Mouse (Mus musculus): Measurements from ENCODE around the gene Trappc3.
"Not testable (repeated sequence)": the region's sequence is repeated elsewhere in the genome, so short reads cannot be mapped to it uniquely, and the experiment has no call there.

The Trappc3 gene

DNA sequence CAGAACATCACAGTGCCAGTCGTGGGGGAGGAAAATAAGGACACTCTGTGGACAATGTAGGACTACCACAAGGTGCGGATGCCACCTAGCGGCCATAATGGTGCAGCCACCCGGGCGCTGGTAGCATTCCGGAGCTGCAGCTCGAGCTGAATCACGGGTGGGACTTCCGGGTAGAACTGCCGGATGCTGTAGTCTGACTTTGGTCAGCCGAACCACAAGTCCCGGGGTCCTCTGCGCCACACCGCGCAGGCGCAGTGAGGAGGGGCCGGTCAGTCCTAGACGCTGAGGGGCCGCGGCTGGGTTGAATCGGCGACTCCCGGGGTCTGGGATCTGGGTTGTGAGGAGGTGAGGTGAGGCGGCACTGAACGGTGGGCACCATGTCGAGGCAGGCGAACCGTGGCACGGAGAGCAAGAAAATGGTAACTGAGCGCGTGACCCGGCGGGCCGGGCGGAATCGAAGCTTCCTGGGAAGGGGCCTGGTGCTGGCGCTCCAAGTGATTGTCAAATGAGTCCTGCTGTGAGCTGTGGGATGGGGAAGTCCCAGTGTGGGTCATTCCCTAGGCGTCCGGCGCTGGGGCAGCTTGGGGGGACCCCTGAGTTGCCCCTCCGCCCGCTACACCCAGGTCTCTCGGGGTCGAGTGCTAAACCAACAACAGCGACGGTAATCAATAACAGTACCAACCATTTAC lies at the start of gene Trappc3:
Trappc3 (plus strand) TSS at position 207 of the 689 bp plus-strand sequence.
- in situ Hi-C loops (cut with MboI; ENCODE audit: unreplicated experiment in 2 of 2), result loop anchor here (5.0 to 25.0 kb wide), 4 partner anchors 35 to 175 kb away; partner anchors contain the start of gene Lsm10 (in 1 of the 2)

DNA sequence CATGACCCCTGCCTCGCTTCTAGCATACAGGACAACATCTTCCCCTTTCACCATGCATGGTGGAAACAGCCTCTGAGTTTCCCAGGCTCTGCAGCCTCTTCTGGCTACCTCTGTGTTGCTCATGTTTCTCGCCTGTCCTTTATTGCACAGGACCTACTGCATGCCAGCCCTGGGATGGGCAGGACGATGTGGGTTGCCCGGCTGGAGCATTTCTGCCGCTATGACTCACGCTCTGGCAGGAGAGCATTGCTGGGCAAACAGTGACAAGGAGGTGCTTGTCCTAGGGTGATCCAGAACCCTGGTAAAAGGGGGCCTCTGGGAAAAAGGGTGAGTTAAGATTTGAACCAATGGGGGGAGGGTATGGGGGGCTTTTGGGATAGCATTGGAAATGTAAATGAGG lies 44.4 kb upstream of the Trappc3 start:
- in situ Hi-C loops (cut with MboI; ENCODE audit: unreplicated experiment in 2 of 2), result no loop called here

DNA sequence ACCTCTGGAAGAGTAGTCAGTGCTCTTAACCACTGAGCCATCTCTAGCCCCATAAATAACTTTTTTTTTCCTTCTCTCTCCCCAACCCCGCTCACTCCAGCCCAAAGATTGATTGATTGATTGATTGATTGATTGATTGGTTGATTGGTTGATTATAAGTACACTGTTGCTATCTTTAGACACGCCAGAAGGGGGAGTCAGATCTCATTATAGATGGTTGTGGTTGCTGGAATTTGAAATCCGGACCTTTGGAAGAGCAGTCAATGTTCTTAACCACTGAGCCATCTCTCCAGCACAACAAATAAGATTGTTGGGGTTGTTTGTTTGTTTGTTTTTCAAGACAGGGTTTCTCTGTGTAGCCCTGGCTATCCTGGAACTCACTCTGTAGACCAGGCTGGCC lies 42.6 kb upstream of the Trappc3 start:
- in situ Hi-C loops (cut with MboI; ENCODE audit: unreplicated experiment in 2 of 2), result not testable (repeated sequence)

DNA sequence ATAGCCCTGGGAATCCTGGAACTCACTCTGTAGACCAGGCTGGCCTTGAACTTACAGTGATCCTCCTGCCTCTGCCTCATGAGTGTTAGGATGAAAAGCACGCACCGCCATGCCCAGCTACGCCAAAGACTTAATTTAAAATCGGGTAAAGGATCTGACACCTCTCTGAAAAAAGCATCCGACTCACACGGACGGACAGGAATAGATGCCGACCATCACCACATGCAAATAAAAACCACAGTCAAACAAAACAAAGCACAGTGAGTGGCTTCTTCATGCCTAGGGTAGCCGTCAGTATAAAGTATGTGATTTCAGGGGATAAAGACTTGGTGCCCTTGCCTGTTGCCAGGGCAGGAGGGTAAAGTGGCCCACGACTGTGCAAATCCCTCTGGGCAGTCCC lies 42.1 kb upstream of the Trappc3 start:
- in situ Hi-C loops (cut with MboI; ENCODE audit: unreplicated experiment in 2 of 2), result loop anchor here in 1 of 2 experiments (5.0 kb wide), 2 partner anchors 38 to 87 kb away; no protein-coding TSS in a partner anchor

DNA sequence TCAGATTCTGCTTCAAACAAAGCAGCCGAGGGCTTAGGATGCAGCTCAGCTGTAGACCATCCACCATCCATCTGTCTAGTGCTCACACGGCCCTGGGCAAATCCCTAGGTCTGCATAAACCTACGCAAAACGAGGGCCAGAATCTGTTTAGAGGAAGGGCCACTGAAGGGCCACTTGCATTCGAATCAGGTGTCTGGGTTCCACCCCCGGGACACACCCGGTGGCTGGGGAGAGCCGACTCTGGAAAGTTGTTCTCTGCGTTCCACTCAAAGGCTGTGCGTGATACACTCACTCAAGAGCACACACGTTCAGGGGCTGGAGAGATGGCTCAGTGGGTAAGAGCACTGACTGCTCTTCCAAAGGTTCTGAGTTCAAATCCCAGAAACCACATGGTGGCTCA lies 39.5 kb upstream of the Trappc3 start:
- in situ Hi-C loops (cut with MboI; ENCODE audit: unreplicated experiment in 2 of 2), result loop anchor here in 1 of 2 experiments (5.0 kb wide), 2 partner anchors 40 to 85 kb away; no protein-coding TSS in a partner anchor

DNA sequence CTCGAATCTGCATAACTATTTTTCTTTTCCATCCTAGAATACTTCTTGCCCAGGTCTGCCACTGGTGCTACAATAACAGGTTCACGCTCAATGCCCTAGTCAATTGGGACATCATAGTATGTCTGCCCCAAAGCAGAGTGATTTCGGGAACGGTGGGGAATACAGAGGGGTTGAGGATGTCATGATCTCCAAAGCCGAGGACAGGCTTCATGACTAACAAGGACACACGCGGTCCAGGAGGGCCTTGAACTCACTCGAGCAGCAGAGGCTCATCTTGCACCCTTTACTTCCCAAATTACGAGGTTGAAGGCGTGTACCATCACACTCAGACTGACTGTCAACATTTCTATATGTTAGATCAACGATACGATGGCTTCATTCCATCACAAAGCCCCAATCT lies 35.5 kb upstream of the Trappc3 start:
- in situ Hi-C loops (cut with MboI; ENCODE audit: unreplicated experiment in 2 of 2), result loop anchor here (5.0 kb wide), 3 partner anchors 36 to 81 kb away; partner anchors contain the start of gene Trappc3 (in 2 of the 2)

DNA sequence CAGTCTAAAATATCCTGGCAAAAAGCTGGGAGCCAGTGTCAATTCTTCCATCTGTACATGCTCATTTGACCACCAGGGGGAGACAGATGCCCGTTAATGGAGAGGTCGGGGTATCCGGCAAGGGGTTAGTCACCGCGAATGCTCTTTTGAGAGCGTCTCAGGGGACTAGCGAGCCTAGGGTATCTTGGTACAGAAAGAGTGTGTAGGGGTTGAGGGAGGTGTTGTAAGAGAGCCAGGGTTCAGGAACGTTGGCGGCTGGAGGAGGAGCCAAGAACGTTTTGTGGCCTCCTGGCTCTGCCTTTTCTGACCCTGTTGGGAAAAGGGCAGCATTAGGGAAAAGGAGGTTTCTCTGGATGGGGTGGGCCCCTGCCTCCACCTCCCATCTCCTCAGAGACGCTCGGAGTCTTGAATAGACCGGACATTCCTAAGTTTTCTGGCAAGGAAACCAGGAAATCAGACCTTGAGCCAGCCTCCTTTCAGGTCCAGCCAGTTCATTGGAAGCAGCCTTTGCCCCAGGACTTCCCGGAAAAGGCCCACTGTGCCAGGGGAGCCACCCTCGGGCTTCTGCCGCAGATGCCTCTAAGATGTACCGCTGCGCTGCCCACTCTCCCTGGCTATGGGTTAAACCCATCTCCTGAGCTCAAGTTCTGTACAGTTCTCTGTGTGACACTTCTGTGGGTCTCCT lies 34.9 kb upstream of the Trappc3 start:
- in situ Hi-C loops (cut with MboI; ENCODE audit: unreplicated experiment in 2 of 2), result loop anchor here (5.0 kb wide), 3 partner anchors 35 to 80 kb away; partner anchors contain the start of gene Trappc3 (in 2 of the 2)

DNA sequence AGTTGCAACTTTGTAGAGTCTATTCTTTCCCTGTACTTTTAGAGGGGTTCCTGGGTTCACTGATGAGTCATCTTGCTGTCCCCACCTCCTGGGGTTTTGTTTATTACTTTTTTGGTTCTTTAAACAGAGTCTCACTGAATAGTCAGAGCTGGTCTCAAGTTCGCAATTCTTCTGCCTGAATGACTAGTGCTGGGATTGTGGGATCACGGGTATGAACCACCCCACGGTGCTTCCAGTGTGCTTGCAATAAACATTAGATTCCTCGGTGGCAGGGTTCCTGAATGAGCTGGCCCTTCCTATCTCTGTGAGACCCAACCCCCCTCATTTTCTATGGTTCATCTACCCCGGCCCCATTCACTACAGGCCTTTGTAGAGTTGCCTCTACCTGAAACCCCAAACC lies 34.0 kb upstream of the Trappc3 start:
- in situ Hi-C loops (cut with MboI; ENCODE audit: unreplicated experiment in 2 of 2), result loop anchor here (5.0 kb wide), 3 partner anchors 34 to 79 kb away; partner anchors contain the start of gene Trappc3 (in 2 of the 2)

DNA sequence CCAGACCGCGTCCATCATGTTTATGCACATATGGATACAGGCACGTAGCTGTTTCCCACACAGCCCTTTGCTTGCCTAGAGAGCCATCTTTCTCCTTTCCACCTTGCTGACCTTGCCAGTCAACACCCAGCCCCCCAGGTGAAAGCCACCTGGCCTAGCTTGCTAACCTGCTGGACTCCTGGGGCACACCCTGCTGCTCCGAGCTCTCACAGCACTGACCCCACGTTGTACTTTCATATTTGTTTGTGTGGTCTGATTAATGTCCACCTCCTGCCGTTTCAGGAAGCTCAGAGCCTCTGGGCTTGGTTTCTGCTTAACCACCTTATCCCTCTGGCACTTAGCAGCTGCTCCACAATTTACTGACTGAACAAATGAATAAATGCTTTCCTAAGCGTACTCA lies 32.2 kb upstream of the Trappc3 start:
- in situ Hi-C loops (cut with MboI; ENCODE audit: unreplicated experiment in 2 of 2), result loop anchor here (5.0 kb wide), 3 partner anchors 32 to 77 kb away; partner anchors contain the start of gene Trappc3 (in 2 of the 2)

DNA sequence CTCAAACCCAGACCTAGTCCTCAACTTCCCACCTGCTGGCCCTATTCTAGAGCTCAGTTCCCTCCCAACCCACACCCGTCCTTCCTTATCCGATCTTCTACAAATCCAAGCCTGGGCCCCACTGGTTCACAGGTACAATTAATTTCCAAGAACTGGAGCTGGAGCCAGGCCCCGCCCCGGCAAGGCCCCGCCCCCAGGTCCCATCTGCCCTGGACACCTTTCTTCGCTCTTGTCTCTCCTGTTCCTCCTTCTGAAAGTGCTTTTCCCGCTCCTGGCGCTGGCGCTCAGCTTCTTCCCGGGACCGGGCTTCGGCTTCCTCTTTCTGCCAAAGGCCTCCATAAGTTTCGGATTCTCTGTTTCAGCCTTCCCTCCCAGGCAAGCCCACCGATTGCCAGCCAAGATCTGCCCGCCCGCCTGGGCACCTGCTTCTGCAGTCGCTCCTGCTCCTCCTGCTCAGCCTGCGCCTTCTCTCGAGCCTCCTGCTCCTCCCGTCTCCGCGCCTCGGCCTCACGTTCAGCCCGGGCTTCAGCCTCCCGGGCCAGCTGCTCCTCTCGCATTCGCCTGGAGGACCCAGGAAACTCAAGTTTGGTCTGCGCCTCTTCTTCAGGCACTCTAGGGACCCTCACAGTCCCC lies 28.3 kb upstream of the Trappc3 start:
- in situ Hi-C loops (cut with MboI; ENCODE audit: unreplicated experiment in 2 of 2), result no loop called here

DNA sequence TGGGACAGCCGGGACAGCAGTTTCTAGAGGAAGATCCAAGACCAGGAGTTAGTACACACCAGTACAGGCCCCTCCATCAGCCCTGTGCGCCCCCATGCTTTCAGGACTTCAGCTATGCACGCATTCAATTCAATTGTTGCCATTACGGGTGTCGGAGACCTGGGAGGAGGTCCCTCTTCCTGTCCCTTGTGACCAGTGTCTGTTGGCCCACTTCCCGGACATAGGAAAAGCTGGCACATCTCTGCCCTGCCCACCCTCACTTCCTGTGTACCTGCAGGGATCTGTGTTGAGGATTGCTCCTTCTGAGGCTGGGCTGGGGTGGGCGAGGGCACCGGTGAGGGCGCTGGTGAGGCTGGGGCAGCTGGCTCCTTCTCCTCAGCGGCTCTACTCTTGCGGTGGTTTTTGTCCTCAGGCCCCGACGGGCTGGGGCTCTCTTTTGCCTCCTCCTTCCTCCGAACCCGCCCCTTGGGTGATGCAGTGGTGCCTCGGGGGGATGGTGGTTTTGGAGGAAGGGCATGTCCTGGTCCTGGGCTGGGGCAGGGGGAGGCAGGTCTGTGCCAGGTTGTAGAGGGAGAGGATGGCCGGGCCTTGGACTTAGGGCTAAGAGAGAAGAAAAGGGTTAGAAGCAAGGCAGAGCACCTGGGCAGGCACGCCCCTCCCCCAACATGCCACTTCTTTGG lies 27.5 kb upstream of the Trappc3 start:
- in situ Hi-C loops (cut with MboI; ENCODE audit: unreplicated experiment in 2 of 2), result no loop called here

DNA sequence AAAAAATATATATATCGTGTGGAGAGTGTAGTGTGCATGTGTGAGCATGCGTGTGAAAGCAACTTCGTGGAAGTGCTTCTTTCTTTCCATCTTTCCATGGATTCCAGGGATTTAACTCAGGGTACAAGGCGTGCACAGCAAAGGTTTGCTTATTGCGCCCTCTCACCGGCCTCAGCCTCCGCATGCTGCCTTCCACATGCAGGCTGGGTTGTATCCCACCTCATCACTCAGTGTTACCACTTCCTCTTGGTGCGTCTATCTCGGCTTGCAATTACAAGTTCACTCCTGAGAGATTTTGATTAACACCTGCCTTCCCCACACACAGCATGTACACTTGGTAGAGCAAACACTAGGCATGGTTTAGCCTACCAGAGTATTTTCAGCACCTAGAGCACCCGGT lies 26.9 kb upstream of the Trappc3 start:
- in situ Hi-C loops (cut with MboI; ENCODE audit: unreplicated experiment in 2 of 2), result no loop called here

DNA sequence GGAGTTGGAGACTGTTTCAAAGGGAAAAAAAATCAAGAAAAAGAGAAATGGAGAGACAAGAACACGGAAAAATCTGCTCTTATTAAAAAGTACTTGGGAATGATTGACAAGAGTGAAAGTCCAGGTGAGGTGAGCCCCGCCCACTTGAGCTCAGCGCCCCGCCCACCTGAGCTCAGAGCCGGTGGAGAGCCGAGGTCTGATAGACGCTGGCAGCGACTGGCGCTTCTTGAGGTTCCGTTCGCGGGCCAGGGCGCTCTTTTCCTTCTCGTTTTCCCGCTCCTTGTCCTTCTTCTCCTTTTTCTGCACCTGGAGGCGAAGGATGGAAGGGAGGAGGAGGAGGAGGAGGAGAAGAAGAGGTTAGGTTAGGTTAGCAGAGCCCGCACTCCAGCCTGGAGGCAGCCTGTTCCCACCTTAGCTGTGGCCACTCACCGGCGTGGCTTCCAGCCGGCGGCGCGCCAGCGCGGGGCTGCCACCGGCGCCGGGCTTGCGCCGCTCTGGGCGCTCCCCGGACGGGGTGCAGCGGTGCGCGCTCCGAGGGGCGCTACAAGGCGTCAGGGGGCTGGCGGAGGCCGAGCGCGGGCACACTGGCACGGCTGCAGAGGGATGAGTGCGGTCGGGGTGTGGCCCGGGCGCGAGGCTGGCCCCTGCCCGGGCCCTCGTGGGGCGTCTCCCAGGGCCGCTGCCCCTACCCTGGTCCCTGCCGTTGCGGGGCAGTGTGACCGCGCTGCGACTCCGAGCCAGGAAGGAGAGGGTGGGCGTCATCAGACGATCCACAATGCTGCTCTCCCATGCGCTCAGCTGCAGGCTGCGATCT lies 25.5 kb upstream of the Trappc3 start:
- in situ Hi-C loops (cut with MboI; ENCODE audit: unreplicated experiment in 2 of 2), result no loop called here

DNA sequence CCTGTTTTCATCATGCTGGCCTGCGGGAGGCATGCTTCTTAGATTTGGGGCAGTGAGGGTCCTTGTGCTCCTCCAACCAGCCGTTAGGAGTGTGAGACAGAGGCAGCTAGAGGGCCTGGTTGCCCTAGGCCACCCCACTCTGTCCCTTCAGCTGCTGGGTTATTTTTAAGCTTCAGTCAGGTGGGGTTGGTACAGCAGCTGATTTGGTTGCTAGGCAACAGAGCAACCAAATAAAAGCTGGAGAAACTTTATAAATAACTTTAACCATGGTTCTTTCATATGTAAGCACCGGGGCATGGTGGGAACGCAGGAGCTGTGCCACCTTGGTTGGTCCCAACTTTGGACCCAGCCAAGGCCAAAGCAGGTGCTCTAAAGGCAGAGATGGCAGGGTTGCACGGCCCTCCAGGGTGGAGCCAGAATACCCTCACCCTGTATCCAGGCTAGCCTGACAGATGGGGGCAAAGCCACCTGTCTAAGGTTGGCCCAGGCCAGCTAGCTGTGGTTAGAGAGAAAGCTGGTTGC lies 24.3 kb upstream of the Trappc3 start:
- in situ Hi-C loops (cut with MboI; ENCODE audit: unreplicated experiment in 2 of 2), result no loop called here

DNA sequence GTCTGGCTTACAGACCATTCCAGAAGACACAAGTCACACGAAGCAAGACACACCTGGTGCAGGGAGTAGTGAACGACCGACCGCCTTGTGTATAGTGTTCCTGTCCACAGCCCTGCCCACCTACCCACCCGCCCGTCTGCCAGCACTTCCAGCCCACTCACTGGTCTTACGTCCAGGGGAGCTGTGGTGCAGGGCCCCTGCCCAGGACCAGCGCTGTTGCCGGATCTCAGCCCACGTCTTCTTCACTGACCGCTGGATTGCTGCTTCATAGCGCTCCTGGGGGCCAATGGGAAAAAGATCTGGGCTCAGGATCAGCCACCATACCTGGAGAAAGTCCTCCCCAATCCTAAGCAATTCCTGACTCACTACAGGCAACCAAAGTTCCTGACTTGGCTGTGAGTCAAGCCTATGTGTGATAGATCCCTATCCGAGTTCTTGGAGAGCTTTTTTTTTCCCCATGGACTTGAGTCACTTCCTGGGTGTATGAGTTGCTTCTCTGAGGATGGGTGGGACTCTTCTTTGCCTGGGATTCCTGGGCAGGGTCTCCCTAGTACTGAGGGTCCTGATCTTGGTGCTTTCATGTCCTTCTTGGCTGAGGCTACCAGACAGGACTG lies 22.2 kb upstream of the Trappc3 start:
- in situ Hi-C loops (cut with MboI; ENCODE audit: unreplicated experiment in 2 of 2), result no loop called here

DNA sequence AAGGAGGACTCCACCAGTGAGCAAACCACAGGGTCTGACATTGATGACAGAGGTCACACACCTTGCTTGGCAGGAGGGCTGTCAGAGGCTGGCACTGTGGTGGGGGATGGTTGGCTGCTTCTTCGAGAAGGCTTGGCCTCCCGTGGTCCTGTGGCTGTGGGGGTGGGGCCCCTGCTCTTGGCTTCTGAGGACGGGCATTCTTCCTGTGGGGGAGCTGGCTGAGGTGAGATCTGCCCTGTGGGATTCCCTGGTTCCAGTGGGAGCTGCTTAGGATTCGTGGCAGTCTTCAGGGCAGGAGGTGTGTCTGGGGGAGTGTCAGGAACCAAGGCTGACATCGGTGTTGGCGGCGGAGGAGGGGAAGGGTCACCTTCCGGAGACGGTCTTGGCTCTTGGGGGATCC lies 20.2 kb upstream of the Trappc3 start:
- in situ Hi-C loops (cut with MboI; ENCODE audit: unreplicated experiment in 2 of 2), result no loop called here

DNA sequence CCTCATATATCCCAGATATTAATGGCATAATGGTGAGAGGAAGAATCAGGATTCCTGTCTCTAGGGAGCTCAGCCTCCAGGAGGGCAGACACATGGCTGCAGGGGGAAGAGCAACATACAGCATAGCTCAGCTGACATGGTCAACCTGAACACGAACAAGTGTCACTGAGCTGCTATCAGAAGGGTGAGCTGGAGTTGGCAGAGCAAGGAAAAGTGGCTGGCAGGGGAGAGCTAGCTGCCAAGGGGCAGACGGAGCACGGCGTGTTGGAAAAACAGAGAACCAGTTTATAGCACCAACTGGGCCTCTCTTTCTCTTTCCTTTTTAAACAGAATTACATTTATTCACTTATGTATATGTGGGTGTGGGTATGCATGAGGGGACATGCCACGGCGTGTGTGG lies 19.6 kb upstream of the Trappc3 start:
- in situ Hi-C loops (cut with MboI; ENCODE audit: unreplicated experiment in 2 of 2), result no loop called here

DNA sequence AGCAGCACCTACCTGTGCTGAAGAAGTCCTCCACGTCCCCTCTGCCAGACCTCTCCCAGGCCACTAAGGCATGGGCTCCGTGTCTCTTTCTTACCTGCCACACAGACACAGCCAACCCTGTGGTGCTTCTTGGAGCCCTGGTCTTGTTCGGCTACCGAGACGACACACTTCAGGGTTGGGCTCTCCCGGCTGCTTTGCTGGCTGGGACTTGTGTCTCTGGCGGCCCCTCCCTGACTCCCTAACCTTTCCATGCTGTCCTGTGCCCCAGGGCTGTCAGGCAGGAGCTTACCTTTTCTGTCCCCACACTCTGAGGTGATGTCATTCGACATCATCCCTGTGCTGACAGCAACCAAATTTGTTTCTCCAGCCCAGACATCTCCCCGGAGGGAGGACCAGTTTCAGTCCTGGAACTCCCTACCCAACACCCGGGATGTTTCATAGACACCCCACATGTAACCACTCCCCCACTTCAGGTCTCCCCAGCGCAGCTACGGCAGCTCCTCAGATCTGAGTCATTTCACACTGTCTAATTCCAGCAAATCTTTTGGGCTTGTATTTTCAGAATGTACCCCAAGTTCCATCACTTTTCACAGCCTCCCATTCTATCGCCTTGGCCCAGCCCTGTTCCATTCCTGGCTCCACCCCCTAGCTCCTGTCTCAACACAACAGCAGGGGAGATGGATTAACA lies 15.8 kb upstream of the Trappc3 start:
- in situ Hi-C loops (cut with MboI; ENCODE audit: unreplicated experiment in 2 of 2), result no loop called here
